Mouse (Mus musculus) midbrain, embryonic 15.5 days (tissue): ENCODE data around the gene Cma2. TPM values are rescaled to one million over a fixed set of nuclear protein-coding genes. Genes with fewer than 3 reads are reported as not detected.
"Not testable (repeated sequence)": the region's sequence is repeated elsewhere in the genome, so short reads cannot be mapped to it uniquely, and the experiment has no call there.

Source experiments
- ATAC-seq: fragments of 200-750 bp; cut with Nextera tagmentation; replicated peaks from 2 replicates; pipeline ENCODE4 v1.8.0; 2017; ENCODE audit warnings: moderate TSS enrichment
- H3K27ac ChIP-seq: fragments of 300-500 bp; sonication (generic); 2 replicates; pipeline ENCODE4 v1.5.1; 2015; ENCODE audit warnings: mild to moderate bottlenecking, inconsistent platforms
- H3K27me3 ChIP-seq: fragments of 300-500 bp; sonication (generic); replicated peaks from 2 replicates; pipeline ENCODE4 v1.6.1; 2015; ENCODE audit warnings: inconsistent platforms
- H3K36me3 ChIP-seq: fragments of 300-500 bp; sonication (generic); replicated peaks from 2 replicates; pipeline ENCODE4 v1.6.1; 2015; ENCODE audit warnings: inconsistent platforms
- H3K4me1 ChIP-seq: fragments of 300-500 bp; sonication (generic); 2 replicates; pipeline ENCODE4 v1.6.1; 2015; ENCODE audit warnings: inconsistent platforms
- H3K4me2 ChIP-seq: fragments of 300-500 bp; sonication (generic); 2 replicates; pipeline ENCODE4 v1.6.1; 2015; ENCODE audit warnings: inconsistent platforms, mild to moderate bottlenecking, moderate library complexity
- H3K4me3 ChIP-seq: fragments of 300-500 bp; sonication (generic); 2 replicates; pipeline ENCODE4 v1.5.1; 2015; ENCODE audit warnings: mild to moderate bottlenecking, inconsistent platforms
- H3K9ac ChIP-seq: fragments of 300-500 bp; sonication (generic); 2 replicates; pipeline ENCODE4 v1.6.1; 2015; ENCODE audit warnings: mild to moderate bottlenecking, inconsistent platforms
- H3K9me3 ChIP-seq: fragments of 300-500 bp; sonication (generic); 2 replicates; pipeline ENCODE4 v1.6.1; 2016; ENCODE audit warnings: inconsistent platforms
- WGBS: fragments of 180-500 bp; shearing (Covaris S2); methylation state at CpG from one replicate; pipeline ENCODE4 v1.1.7; 2015; ENCODE audit warnings: mixed read lengths; 5-methylcytosine and 5-hydroxymethylcytosine counted together
- polyA plus RNA-seq: library from polyadenylated mRNA; unstranded; fragments of >200 nt; fragmentation: Nextera tagmentation; extraction: Ambion mirVana; gene quantifications from 2 replicates; pipeline ENCODE4 v1.2.1, GENCODE M21; 2015

Gene Cma2
- polyA plus RNA-seq, 1 experiment from 2014 or later = not detected

DNA sequence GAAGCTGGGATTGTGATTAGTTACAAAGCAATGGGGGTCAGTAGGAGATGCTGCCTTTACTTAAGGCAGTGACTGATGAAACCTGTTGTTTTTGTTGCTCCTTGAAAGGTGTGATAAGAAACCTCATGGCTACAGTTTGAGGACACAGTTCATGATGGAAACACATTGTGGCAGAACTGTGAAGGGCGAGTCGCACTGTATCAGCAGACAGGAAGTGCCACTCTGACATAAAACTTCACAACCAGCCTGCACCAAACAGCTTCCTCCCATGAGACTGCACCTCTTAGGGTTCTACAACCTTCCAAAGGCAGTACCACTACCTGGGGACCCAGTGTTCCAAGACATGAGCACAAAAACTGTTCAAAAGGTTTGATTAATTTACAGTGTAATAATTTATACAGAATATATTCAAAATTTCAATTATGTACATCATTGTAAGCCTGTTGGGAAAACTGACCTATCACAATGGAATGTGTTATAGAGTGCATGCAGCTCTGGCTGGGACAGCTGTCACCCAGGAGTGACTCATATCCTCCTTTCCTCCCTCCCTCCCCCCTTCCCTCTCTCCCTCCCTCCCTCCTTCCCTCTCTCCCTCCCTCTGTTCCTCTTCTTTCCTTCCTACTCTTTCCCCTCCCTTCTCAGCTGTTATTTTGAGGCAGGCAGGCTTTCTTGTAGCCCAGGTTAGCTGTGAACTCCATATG is 4.4 kb upstream of the Cma2 start:
- Histone ChIP-seq H3K27me3 (no peaks in the 10 kb centered on the region), H3K4me2 (no peak overlapping the region), H3K9me3 (no peaks in the 10 kb centered on the region), H3K9ac (no peak overlapping the region), H3K4me1 (no peaks in the 10 kb centered on the region), H3K27ac (no peak overlapping the region), H3K4me3 (no peak overlapping the region), H3K36me3 (no peaks in the 10 kb centered on the region)
- WGBS = 85% methylated on average over 2 of the region's 2 CpGs
- no peak for ATAC-seq

DNA sequence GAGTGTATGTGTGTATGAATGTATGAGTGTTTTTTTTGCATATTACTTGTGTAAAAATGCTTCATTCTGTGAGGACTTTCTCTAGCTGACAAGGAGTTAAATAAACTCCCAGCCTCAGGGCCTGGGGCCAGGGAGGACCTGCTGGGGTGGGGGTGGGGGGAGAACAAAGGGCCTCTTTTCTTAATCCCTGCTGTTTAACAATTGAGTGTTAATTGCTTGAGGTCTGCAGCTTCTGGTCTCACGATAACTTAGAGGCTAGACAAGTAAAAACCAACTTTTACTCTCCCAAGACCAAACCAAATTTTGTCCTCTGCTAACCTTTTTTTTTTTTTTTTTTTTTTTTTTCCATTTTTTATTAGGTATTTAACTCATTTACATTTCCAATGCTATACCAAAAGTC is 12.5 kb downstream of the Cma2 start:
- H3K4me3 ChIP-seq = no peak overlapping the region
- ATAC-seq = no peak
- no peaks in the 10 kb centered on the region for H3K27me3 ChIP-seq
- H3K9me3 ChIP-seq = no peaks in the 10 kb centered on the region
- no peaks in the 10 kb centered on the region for H3K36me3 ChIP-seq
- H3K9ac ChIP-seq = no peak overlapping the region
- no peak overlapping the region for H3K27ac ChIP-seq
- 9% methylated on average over 1 of the region's 1 CpGs for WGBS
- no peak overlapping the region for H3K4me2 ChIP-seq
- H3K4me1 ChIP-seq = no peaks in the 10 kb centered on the region

- H3K4me3 ChIP-seq, H3K27ac ChIP-seq, ATAC-seq, H3K4me1 ChIP-seq, H3K9ac ChIP-seq, H3K36me3 ChIP-seq, H3K4me2 ChIP-seq, H3K9me3 ChIP-seq, H3K27me3 ChIP-seq: not testable (repeated sequence)
- 54% methylated on average over 2 of the region's 2 CpGs for WGBS
Measured at GRCm38 (mm10) chr14:55963900-55964299, 13.1 kb downstream of the Cma2 start.

DNA sequence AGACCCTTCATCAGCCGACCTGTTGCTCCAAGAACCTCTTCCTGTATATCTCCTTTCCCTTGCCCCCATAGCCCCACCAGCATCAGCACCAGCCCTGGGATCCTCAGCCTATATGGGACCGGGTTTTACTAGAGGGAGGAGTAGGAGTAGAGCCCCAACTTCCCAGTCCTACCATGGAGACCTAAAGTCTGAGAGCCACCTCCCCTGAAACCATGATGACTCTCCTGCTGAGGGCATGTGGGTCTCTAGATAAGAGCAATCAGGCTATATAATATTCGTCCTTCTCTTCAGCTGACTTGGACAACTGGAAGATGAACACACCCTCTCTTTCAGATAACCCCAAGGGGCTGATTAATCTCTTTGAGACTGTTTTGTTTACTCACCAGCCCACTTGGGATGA is 36.7 kb downstream of the Cma2 start:
- H3K4me2 ChIP-seq, H3K9me3 ChIP-seq, ATAC-seq, H3K4me1 ChIP-seq, H3K27ac ChIP-seq, H3K36me3 ChIP-seq, H3K4me3 ChIP-seq, H3K9ac ChIP-seq, H3K27me3 ChIP-seq: not testable (repeated sequence)
- 91% methylated on average over 2 of the region's 3 CpGs for WGBS

DNA sequence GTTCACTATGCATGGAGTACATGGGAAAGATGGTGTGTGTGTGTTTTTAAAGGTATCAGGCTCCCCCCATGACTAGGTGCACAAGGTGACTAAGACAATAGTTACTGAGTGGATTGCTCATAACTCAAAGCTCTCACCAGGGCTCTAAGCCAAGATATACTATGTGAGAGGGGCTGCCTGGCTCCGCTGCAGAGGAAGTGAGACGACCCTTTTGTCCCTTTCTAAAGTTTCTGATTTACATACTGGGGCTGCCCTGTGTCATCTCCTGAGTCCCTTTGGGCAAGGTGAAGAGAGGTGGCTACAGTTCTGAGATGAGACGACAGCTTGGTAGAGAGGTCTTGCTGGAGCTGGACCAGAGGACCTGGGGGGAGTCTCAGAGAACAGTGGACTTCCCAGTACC is 62.4 kb downstream of the Cma2 start:
- Histone ChIP-seq H3K9me3 (no peaks in the 10 kb centered on the region), H3K27me3 (no peaks in the 10 kb centered on the region), H3K4me3 (no peak overlapping the region), H3K36me3 (no peaks in the 10 kb centered on the region), H3K27ac (no peak overlapping the region), H3K4me1 (no peaks in the 10 kb centered on the region), H3K9ac (no peak overlapping the region), H3K4me2 (no peak overlapping the region)
- no peak for ATAC-seq
- WGBS = 73% methylated on average over 3 of the region's 3 CpGs

GRCm38 (mm10) chr14:56013924-56014323 is 63.1 kb downstream of the Cma2 start:
- Histone ChIP-seq H3K4me2 (no peak overlapping the region), H3K36me3 (no peaks in the 10 kb centered on the region), H3K9me3 (no peaks in the 10 kb centered on the region), H3K4me3 (no peak overlapping the region), H3K9ac (no peak overlapping the region), H3K4me1 (no peaks in the 10 kb centered on the region), H3K27me3 (no peaks in the 10 kb centered on the region), H3K27ac (no peak overlapping the region)
- no peak for ATAC-seq
- WGBS = 93% methylated on average over 2 of the region's 2 CpGs

GRCm38 (mm10) chr14:56017671-56018070 is 66.9 kb downstream of the Cma2 start, which contains the start of gene Mcpt1:
Mcpt1 (plus strand) TSS chr14:56017971.
- H3K27me3 ChIP-seq, H3K4me2 ChIP-seq, ATAC-seq, H3K9ac ChIP-seq, H3K4me3 ChIP-seq, H3K36me3 ChIP-seq, H3K9me3 ChIP-seq, H3K27ac ChIP-seq, H3K4me1 ChIP-seq: not testable (repeated sequence)
- WGBS = 83% methylated on average over 3 of the region's 3 CpGs

GRCm38 (mm10) chr14:56019446-56019845 is 68.7 kb downstream of the Cma2 start:
- ATAC-seq = no peak
- H3K4me2 ChIP-seq = no peak overlapping the region
- no peak overlapping the region for H3K9ac ChIP-seq
- H3K4me3 ChIP-seq = no peak overlapping the region
- no peaks in the 10 kb centered on the region for H3K36me3 ChIP-seq
- no peaks in the 10 kb centered on the region for H3K27me3 ChIP-seq
- WGBS = 84% methylated on average over 1 of the region's 1 CpGs
- H3K27ac ChIP-seq = no peak overlapping the region
- H3K9me3 ChIP-seq = no peaks in the 10 kb centered on the region
- H3K4me1 ChIP-seq = no peaks in the 10 kb centered on the region

- H3K27me3 ChIP-seq, H3K4me2 ChIP-seq, H3K36me3 ChIP-seq, H3K27ac ChIP-seq, H3K9me3 ChIP-seq, H3K4me1 ChIP-seq, ATAC-seq, H3K9ac ChIP-seq, H3K4me3 ChIP-seq: not testable (repeated sequence)
- WGBS = 90% methylated on average over 4 of the region's 4 CpGs
Measured at GRCm38 (mm10) chr14:56021305-56021704, 70.5 kb downstream of the Cma2 start.

Other genes with a start within 250 kb of the Cma2 start
- gene Tgm1, start 237.1 kb upstream of the Cma2 start, polyA plus RNA-seq = 0.20 and 0.27 TPM in 2 replicates
- gene Rabggta, start 228.7 kb upstream of the Cma2 start, polyA plus RNA-seq = 56.7 and 61.4 TPM in 2 replicates
- gene Dhrs1, start 205.3 kb upstream of the Cma2 start, polyA plus RNA-seq = 61.6 and 68.7 TPM in 2 replicates
- 28.7 and 31.8 TPM in 2 replicates for gene Nop9, start 205.3 kb upstream of the Cma2 start, polyA plus RNA-seq
- 0.25 and 0.66 TPM in 2 replicates for gene Cideb, start 192.5 kb upstream of the Cma2 start, polyA plus RNA-seq
- gene Ltb4r2, start 189.6 kb upstream of the Cma2 start, polyA plus RNA-seq = 0.67 and 0.70 TPM in 2 replicates
- gene Ltb4r1, start 185.0 kb upstream of the Cma2 start, polyA plus RNA-seq = 0.41 and 0.59 TPM in 2 replicates
- 5.7 and 6.2 TPM in 2 replicates for gene Adcy4, start 166.9 kb upstream of the Cma2 start, polyA plus RNA-seq
- 2.3 and 2.7 TPM in 2 replicates for gene Ripk3, start 162.1 kb upstream of the Cma2 start, polyA plus RNA-seq
- gene Nfatc4, start 127.8 kb upstream of the Cma2 start, polyA plus RNA-seq = 8.4 and 10.8 TPM in 2 replicates
- 12.4 and 13.6 TPM in 2 replicates for gene Nynrin, start 97.0 kb upstream of the Cma2 start, polyA plus RNA-seq
- gene Cbln3, start 66.6 kb upstream of the Cma2 start, polyA plus RNA-seq = 0.19 and 0.20 TPM in 2 replicates
- 10.9 and 11.4 TPM in 2 replicates for gene Khnyn, start 66.0 kb upstream of the Cma2 start, polyA plus RNA-seq
- gene Sdr39u1, start 50.7 kb upstream of the Cma2 start, polyA plus RNA-seq = 169 and 175 TPM in 2 replicates
- gene Cma1, start 6.3 kb upstream of the Cma2 start, polyA plus RNA-seq = 0.37 and 1.6 TPM in 2 replicates
- gene Mcpt1, start 67.0 kb downstream of the Cma2 start, polyA plus RNA-seq = not detected in 2 replicates
- not detected in 2 replicates for gene Mcpt9, start 79.5 kb downstream of the Cma2 start, polyA plus RNA-seq
- gene Mcpt2, start 91.1 kb downstream of the Cma2 start, polyA plus RNA-seq = not detected in 2 replicates
- gene Mcpt4, start 111.3 kb downstream of the Cma2 start, polyA plus RNA-seq = 0.15 TPM in 1 of 2 replicates, not detected in the other
- gene Mcpt8, start 134.3 kb downstream of the Cma2 start, polyA plus RNA-seq = not detected in 2 replicates
- not detected in 2 replicates for gene Ctsg, start 151.6 kb downstream of the Cma2 start, polyA plus RNA-seq
- gene Gzme, start 169.6 kb downstream of the Cma2 start, polyA plus RNA-seq = not detected in 2 replicates
- gene Gzmd, start 181.6 kb downstream of the Cma2 start, polyA plus RNA-seq = not detected in 2 replicates
- not detected in 2 replicates for gene Gzmg, start 208.6 kb downstream of the Cma2 start, polyA plus RNA-seq
- gene Gzmn, start 223.6 kb downstream of the Cma2 start, polyA plus RNA-seq = not detected in 2 replicates